Mouse (Mus musculus) lung, embryonic 15.5 days (tissue): ENCODE data around the gene Camk2d. TPM values are rescaled to one million over a fixed set of nuclear protein-coding genes. Genes with fewer than 3 reads are reported as not detected.

Source experiments
- ATAC-seq: fragments of 200-750 bp; cut with Nextera tagmentation; 2 replicates; pipeline ENCODE4 v1.8.0; 2017; ENCODE audit warnings: moderate number of reproducible peaks, borderline replicate concordance; ENCODE audit not compliant: low FRiP score, low TSS enrichment; ENCODE audit errors: extremely low read depth
- H3K27ac ChIP-seq: fragments of 300-500 bp; sonication (generic); 2 replicates; pipeline ENCODE4 v1.5.1; 2015; ENCODE audit warnings: moderate library complexity, mild to moderate bottlenecking, inconsistent platforms
- H3K27me3 ChIP-seq: fragments of 300-500 bp; sonication (generic); 2 replicates; pipeline ENCODE4 v1.6.1; 2015; ENCODE audit warnings: inconsistent platforms
- H3K36me3 ChIP-seq: fragments of 300-500 bp; sonication (generic); 2 replicates; pipeline ENCODE4 v1.6.1; 2015; ENCODE audit warnings: inconsistent platforms
- H3K4me1 ChIP-seq: fragments of 300-500 bp; sonication (generic); 2 replicates; pipeline ENCODE4 v1.6.1; 2015; ENCODE audit warnings: inconsistent platforms
- H3K4me2 ChIP-seq: fragments of 300-500 bp; sonication (generic); 2 replicates; pipeline ENCODE4 v1.6.1; 2015; ENCODE audit warnings: inconsistent platforms, mild to moderate bottlenecking, moderate library complexity
- H3K4me3 ChIP-seq: fragments of 300-500 bp; sonication (generic); 2 replicates; pipeline ENCODE4 v1.5.1; 2015; ENCODE audit warnings: mild to moderate bottlenecking, inconsistent platforms
- H3K9ac ChIP-seq: fragments of 300-500 bp; sonication (generic); 2 replicates; pipeline ENCODE4 v1.6.1; 2015; ENCODE audit warnings: inconsistent platforms
- H3K9me3 ChIP-seq: fragments of 300-500 bp; sonication (generic); 2 replicates; pipeline ENCODE4 v1.6.1; 2016; ENCODE audit warnings: inconsistent platforms
- WGBS: fragments of 180-500 bp; shearing (Covaris S2); methylation state at CpG from one replicate; pipeline ENCODE4 v1.1.7; 2015; 5-methylcytosine and 5-hydroxymethylcytosine counted together
- polyA plus RNA-seq: library from polyadenylated mRNA; unstranded; fragments of >200 nt; fragmentation: Nextera tagmentation; extraction: Ambion mirVana; gene quantifications from 2 replicates; pipeline ENCODE4 v1.2.1, GENCODE M21; 2015

Camk2d gene
- polyA plus RNA-seq, 1 experiment from 2014 or later = 39.0 TPM

DNA sequence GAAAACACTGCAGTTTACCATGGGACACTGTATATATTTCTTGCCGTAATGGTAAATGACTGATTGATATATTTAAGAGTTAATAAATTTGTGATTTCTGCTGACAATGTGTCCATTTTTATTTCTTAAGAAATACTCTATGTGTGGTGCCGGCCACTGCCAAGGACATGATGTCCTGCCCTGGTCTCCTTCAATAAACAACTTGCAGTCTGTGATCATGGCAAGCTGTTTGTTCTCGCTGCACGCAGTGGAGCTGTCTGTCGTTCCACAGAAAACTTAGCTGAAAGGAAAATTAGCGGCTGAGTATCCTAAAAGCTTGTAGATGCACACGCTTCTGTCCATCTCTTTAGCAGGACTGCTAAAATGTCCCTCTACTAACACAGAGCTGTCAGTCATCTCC is 248.7 kb downstream of the Camk2d start:
- H3K27me3 ChIP-seq = no peaks in the 10 kb centered on the region
- H3K4me3 ChIP-seq = no peak overlapping the region
- ATAC-seq = no peak
- H3K9ac ChIP-seq = no peak overlapping the region
- no peaks in the 10 kb centered on the region; the same call in 1 of the 2 replicates for H3K36me3 ChIP-seq
- 87% methylated on average over 7 of the region's 7 CpGs for WGBS
- H3K4me1 ChIP-seq = no peaks in the 10 kb centered on the region
- no peak overlapping the region for H3K4me2 ChIP-seq
- no peak overlapping the region for H3K27ac ChIP-seq
- no peaks in the 10 kb centered on the region for H3K9me3 ChIP-seq

DNA sequence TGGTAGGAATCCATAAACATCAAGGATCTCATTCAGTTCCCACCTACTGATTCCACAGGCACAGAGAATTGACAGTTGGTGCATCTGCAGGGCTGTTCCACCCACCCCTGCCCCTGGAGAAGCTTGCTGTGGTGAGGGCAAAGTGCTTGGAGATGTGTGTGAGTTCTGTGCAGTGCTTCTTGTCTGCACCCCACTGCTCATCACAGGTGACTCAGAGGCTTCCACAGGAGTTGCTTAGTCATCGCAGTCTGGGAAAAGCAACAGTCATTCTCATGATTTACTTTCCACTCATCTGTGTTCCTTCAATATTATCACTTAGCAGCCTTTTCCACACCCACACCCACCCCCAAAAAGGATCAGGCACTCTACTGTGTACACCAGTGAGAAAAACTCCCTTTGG is 252.0 kb downstream of the Camk2d start:
- Histone ChIP-seq H3K27me3 (no peaks in the 10 kb centered on the region), H3K4me2 (no peak overlapping the region), H3K27ac (no peak overlapping the region), H3K9ac (no peak overlapping the region), H3K4me3 (no peak overlapping the region), H3K9me3 (no peaks in the 10 kb centered on the region), H3K36me3 (no peaks in the 10 kb centered on the region), H3K4me1 (no peaks in the 10 kb centered on the region)
- 91% methylated on average over 1 of the region's 1 CpGs for WGBS
- no peak for ATAC-seq

DNA sequence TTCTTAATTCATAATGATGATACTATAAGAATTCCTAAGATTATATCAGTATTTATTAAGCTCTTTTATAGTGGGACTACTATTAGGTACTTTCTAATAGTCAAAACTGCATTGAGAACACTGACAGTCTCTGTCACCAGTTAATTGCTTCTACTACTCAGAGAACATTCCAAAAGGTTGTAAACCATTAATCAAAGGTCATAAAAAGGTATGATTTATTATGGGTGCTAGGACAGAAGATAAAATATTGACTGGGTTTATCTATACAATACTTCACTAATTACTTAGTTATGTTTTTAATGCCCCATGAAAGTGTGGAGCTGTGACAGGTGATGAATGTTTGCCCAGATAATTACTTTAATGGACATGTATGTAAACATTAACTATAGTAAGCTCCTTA is 264.3 kb downstream of the Camk2d start:
- Histone ChIP-seq H3K4me1 (no peaks in the 10 kb centered on the region), H3K27me3 (no peaks in the 10 kb centered on the region), H3K27ac (no peak overlapping the region), H3K4me3 (no peak overlapping the region), H3K9me3 (no peaks in the 10 kb centered on the region), H3K4me2 (no peak overlapping the region), H3K9ac (no peak overlapping the region), H3K36me3 (no peaks in the 10 kb centered on the region)
- no peak for ATAC-seq

DNA sequence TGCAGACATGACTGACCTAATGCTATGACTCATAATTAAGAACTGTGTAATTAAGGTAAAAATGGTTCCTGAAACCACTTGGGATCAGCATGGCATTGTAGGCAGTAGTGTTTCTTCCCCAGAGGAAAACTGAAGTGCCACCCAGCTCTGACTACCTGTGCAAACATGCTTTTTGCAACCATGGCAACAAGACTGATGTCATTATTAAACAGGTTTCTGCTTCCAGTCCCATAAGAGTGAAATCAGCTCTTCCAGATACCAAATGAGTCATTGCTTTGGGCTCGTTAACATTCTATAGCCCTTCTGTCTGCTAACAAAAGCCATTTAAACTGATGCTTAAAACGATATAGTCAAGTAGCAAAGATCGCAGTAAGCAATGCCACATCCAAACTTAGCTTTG is 273.5 kb downstream of the Camk2d start:
- WGBS = 64% methylated on average over 3 of the region's 3 CpGs
- no peaks in the 10 kb centered on the region for H3K27me3 ChIP-seq
- H3K4me3 ChIP-seq = no peak overlapping the region
- H3K4me2 ChIP-seq = no peak overlapping the region
- peak; percentile 73 for ATAC-seq
- H3K9ac ChIP-seq = no peak overlapping the region
- 0 out of 2 replicates have a peak overlapping the region, but pooled peaks have one; percentile 1 for H3K27ac ChIP-seq
- H3K4me1 ChIP-seq = no peaks in the 10 kb centered on the region
- no peaks in the 10 kb centered on the region for H3K36me3 ChIP-seq
- H3K9me3 ChIP-seq = no peaks in the 10 kb centered on the region

DNA sequence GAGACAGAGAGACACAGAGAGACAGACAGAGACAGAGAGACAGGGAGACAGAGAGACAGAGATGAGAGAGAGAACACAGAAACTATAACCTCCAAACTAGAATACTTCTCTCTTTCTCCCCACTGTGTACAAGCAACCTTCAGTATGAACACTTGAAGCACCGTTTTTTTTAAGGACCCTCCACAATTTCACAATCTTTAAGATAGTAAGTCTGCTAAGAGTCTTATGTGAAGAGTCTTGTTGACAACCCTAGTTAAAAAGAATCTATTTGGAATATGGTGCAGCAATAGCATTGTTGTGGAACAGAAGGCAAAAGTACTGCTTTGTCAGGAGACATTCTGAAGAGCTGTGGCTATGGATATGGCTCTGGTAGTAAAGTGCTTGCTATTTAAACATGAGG is 274.6 kb downstream of the Camk2d start:
- 61% methylated on average over 1 of the region's 1 CpGs for WGBS
- Histone ChIP-seq H3K9ac (no peak overlapping the region), H3K27ac (no peak overlapping the region), H3K4me3 (no peak overlapping the region), H3K4me1 (no peaks in the 10 kb centered on the region), H3K4me2 (no peak overlapping the region), H3K27me3 (no peaks in the 10 kb centered on the region), H3K9me3 (no peaks in the 10 kb centered on the region), H3K36me3 (no peaks in the 10 kb centered on the region)
- ATAC-seq = no peak

DNA sequence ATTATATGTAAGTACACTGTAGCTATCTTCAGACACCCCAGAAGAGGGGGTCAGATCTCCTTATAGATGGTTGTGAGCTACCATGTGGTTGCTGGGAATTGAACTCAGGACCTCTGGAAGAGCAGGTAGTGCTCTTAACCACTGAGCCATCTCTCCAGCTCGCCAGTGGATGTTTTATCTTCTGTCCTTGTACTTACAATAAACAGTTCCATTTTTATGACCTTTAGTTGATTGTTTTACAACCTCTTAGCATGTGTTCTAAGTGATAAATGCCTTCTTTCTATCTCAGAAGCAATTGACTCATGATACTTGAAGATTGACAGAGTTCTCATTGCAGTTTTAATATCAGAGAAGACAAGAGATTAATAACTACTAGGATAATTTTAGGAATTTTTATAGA is 282.1 kb downstream of the Camk2d start:
- no peaks in the 10 kb centered on the region for H3K36me3 ChIP-seq
- no peak overlapping the region for H3K27ac ChIP-seq
- H3K27me3 ChIP-seq = no peaks in the 10 kb centered on the region
- H3K4me2 ChIP-seq = no peak overlapping the region
- ATAC-seq = no peak
- H3K4me1 ChIP-seq = no peaks in the 10 kb centered on the region
- no peak overlapping the region for H3K4me3 ChIP-seq
- no peak overlapping the region for H3K9ac ChIP-seq
- H3K9me3 ChIP-seq = no peaks in the 10 kb centered on the region
- WGBS = 23% methylated on average over 1 of the region's 1 CpGs

DNA sequence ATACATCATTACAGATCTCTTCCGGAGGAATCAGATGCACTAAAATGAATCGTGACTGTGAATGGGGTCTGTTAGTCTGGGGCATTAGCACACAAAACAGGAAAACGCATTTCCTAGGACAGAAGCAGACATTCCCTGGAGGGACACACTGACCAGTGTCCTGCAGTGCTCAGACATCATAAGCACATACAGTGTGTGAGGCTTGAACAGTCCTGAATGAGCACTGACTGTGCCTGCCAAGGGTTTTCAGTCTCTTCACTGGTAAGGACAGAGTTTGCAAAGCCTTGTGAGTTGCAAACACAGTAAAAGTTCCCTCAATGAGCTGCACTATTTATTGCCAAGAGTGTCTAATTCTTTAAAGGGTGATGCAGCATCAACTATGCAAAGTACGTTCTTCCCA is 290.0 kb downstream of the Camk2d start:
- 57% methylated on average over 4 of the region's 4 CpGs for WGBS
- Histone ChIP-seq H3K36me3 (no peaks in the 10 kb centered on the region), H3K4me1 (no peaks in the 10 kb centered on the region), H3K4me2 (no peak overlapping the region), H3K27ac (no peak overlapping the region), H3K4me3 (no peak overlapping the region), H3K27me3 (no peaks in the 10 kb centered on the region), H3K9ac (no peak overlapping the region), H3K9me3 (no peaks in the 10 kb centered on the region)
- no peak for ATAC-seq

DNA sequence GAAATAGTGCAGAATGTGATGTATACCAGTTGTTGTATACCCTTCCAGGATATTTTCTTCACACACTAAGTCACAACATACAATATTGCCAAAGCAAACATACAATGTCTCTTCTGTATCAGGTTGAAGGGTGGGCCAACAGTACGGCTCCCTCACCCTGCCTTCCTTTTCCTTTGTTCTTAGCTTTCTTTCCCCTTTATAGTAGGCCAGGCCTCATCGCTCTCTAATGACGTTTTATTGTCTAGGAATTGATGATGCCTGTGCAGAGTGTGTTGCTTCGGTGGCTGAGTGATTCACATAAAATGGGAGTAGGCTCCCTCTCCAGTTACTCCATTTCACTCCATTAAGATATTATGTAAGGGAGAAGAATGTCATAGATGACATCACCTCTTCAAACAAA is 290.5 kb downstream of the Camk2d start:
- Histone ChIP-seq H3K27ac (no peak overlapping the region), H3K4me3 (no peak overlapping the region), H3K9ac (no peak overlapping the region), H3K4me1 (no peaks in the 10 kb centered on the region), H3K27me3 (no peaks in the 10 kb centered on the region), H3K36me3 (no peaks in the 10 kb centered on the region), H3K9me3 (no peaks in the 10 kb centered on the region), H3K4me2 (no peak overlapping the region)
- WGBS = 78% methylated on average over 4 of the region's 4 CpGs
- ATAC-seq = no peak

Other genes with a start within 250 kb of the Camk2d start
- 0.81 and 1.0 TPM in 2 replicates for gene Arsj, start 232.6 kb upstream of the Camk2d start, polyA plus RNA-seq